Mouse (Mus musculus): ENCODE results near the gene Bicral. TPM values are rescaled to one million over a fixed set of nuclear protein-coding genes. Genes with fewer than 3 reads are reported as not detected.

The Bicral gene
- polyA plus RNA-seq, 1 experiment from 2014 or later, result 3.4 TPM

DNA sequence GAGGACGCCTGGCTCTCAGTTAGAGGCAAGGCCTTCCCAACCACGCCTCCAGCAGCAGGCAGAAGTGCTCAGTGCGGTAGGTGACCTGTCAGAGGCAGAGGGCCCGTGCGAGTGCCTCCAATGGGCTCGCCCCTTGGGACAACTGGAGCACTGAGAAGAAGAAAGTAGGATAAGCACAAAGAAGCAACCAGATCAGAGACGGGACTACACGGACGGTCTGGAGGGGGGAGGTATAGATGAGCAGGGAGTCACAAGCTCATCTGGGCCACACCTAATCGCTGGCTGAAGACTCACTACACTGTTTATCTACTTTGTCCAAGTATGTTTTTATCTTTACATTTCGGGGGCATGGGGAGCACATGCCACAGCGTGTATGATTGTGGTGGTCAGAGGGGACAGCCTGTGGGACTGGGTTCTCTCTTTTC, 40.5 kb downstream of the Bicral start:
- Histone ChIP-seq H3K27me3 (replicated peaks) (no peaks in the 10 kb centered on the region), H3K9ac (no peak overlapping the region), H3K9me3 (no peaks in the 10 kb centered on the region), H3K4me3 (no peak overlapping the region), H3K4me1 (peaks cover 3% of the 10 kb centered on the region; the same call in 1 of the 2 replicates), H3K27ac (replicated peaks) (no peak overlapping the region), H3K36me3 (peaks cover 85% of the 10 kb centered on the region), H3K4me2 (peak overlapping the region; percentile 9; the same call in 1 of the 2 replicates)
- 80% methylated on average over 12 of the region's 12 CpGs for WGBS
- ATAC-seq (ENCODE audit: extremely low read depth, insufficient number of reproducible peaks, low FRiP score, low TSS enrichment), result no peak

DNA sequence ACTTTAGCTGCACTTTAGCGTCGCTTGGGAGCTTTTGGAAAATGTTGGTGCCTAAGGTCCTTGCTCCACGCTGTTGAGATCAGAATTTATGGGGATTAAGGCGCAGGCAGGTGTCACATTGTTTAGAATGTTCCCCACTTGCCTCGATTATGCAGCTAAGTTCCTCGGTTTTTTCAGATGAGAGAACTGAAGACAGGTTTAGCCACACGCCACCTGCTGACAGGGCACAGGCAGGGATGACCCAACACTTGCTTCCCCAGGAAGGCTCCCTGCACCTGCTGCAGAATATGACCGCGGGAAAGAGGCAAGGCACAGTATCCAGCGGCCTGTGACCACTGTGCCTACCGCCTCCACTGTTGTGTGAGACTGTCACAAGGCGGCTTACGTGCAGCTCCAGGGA, 42.0 kb downstream of the Bicral start:
- peaks cover 3% of the 10 kb centered on the region; the same call in 1 of the 2 replicates for H3K4me1 ChIP-seq
- no peaks in the 10 kb centered on the region for H3K9me3 ChIP-seq
- no peak overlapping the region for H3K4me2 ChIP-seq
- H3K9ac ChIP-seq, result no peak overlapping the region
- peaks cover 86% of the 10 kb centered on the region for H3K36me3 ChIP-seq
- H3K27ac ChIP-seq (replicated peaks), result no peak overlapping the region
- WGBS, result 76% methylated on average over 13 of the region's 13 CpGs
- H3K27me3 ChIP-seq (replicated peaks), result no peaks in the 10 kb centered on the region
- H3K4me3 ChIP-seq, result no peak overlapping the region
- ATAC-seq (ENCODE audit: extremely low read depth, insufficient number of reproducible peaks, low FRiP score, low TSS enrichment), result no peak

DNA sequence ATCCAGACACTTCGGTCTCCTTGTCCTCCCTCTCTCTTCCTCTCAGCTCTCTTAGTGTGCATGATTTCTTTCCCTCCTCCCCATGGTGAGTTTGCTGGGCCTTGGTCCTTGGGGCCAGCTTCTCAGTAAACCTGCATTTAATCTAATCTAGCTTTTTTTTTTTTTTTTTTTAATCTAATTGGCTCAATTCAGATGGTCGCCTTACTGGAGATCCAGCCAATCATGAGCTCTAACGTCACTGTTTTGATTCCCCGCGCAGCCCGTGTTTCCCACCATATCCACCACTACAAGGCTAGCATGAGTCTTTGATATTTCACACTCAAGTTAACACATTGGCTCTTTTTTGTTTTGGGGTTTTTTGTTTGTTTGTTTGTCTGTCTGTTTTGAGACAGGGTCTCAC, 43.8 kb downstream of the Bicral start:
- WGBS, result 88% methylated on average over 6 of the region's 6 CpGs
- Histone ChIP-seq H3K9ac (no peak overlapping the region), H3K27ac (replicated peaks) (no peak overlapping the region), H3K4me2 (no peak overlapping the region), H3K27me3 (replicated peaks) (no peaks in the 10 kb centered on the region), H3K9me3 (no peaks in the 10 kb centered on the region), H3K4me3 (no peak overlapping the region), H3K36me3 (peaks cover 83% of the 10 kb centered on the region), H3K4me1 (peaks cover 4% of the 10 kb centered on the region; the same call in 1 of the 2 replicates)
- no peak for ATAC-seq (ENCODE audit: extremely low read depth, insufficient number of reproducible peaks, low FRiP score, low TSS enrichment)

DNA sequence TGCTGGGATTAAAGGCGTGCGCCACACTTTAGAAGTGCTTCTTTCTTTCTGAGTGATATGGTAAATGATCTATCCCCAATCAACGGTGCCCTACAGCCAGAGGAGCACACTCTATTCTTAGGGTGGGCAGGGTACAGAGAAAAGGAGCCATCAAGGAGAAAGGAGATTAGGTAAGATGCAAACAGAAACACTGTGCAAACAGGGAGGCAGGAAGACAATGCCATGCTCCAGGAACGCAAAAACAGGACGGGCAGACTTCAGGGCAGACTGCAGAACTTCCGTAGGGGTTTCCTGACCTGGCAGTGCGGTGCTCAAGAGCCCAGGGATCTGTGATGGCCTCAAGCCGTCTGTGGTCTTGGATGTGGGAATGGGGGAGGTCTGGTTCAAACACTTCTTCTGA, 44.6 kb downstream of the Bicral start:
- no peak overlapping the region for H3K4me3 ChIP-seq
- no peak overlapping the region for H3K4me2 ChIP-seq
- 78% methylated on average over 8 of the region's 8 CpGs for WGBS
- peaks cover 8% of the 10 kb centered on the region; the same call in 1 of the 2 replicates for H3K4me1 ChIP-seq
- no peaks in the 10 kb centered on the region for H3K27me3 ChIP-seq (replicated peaks)
- no peaks in the 10 kb centered on the region for H3K9me3 ChIP-seq
- H3K27ac ChIP-seq (replicated peaks), result no peak overlapping the region
- no peak overlapping the region for H3K9ac ChIP-seq
- peaks cover 85% of the 10 kb centered on the region for H3K36me3 ChIP-seq
- ATAC-seq (ENCODE audit: extremely low read depth, insufficient number of reproducible peaks, low FRiP score, low TSS enrichment), result no peak

DNA sequence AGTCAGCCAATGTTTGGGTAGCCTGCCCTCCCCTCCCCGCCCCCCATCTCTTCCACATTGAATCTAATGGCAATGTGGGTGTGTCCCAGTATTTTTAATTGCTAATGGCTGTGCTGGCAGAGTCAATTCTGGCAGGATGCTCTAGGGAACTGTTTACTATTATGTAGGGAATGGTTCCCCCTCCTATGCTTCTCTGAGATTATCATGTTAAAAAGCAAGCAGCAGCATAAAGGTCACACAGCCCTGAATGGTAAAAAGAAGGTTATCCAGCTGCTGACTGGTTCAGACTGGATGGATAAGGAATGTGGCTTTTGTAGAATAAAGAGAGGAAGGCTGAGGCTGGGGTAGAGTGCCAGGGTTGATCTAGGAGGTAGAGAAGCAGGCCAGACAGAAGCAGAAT, 45.8 kb downstream of the Bicral start:
- no peak overlapping the region for H3K9ac ChIP-seq
- H3K4me2 ChIP-seq, result no peak overlapping the region
- no peak for ATAC-seq (ENCODE audit: extremely low read depth, insufficient number of reproducible peaks, low FRiP score, low TSS enrichment)
- no peak overlapping the region for H3K4me3 ChIP-seq
- no peak overlapping the region for H3K27ac ChIP-seq (replicated peaks)
- H3K4me1 ChIP-seq, result peaks cover 8% of the 10 kb centered on the region; the same call in 1 of the 2 replicates
- WGBS, result 94% methylated on average over 1 of the region's 1 CpGs
- no peaks in the 10 kb centered on the region for H3K27me3 ChIP-seq (replicated peaks)
- peaks cover 84% of the 10 kb centered on the region for H3K36me3 ChIP-seq
- no peaks in the 10 kb centered on the region for H3K9me3 ChIP-seq

DNA sequence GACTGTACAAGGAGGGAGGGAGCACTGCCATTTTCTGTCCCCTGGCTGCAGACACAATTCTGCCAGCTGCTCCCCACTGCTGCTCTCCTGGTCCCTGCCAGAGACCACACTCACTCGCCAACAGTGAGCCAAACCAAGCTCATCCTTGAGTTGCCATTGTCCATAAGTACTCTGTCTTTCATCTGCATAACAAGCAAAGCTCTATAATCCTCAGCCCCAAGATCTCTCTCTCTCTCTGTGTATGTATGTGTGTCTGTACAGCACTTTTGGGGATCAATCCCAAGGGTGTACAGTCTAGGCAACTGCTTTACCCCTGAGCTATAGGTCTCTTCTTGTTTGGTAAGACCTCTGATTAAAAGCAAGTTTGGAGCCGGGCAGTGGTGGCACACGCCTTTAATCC, 47.6 kb downstream of the Bicral start:
- H3K27me3 ChIP-seq (replicated peaks), result no peaks in the 10 kb centered on the region
- no peak overlapping the region for H3K4me2 ChIP-seq
- H3K9ac ChIP-seq, result no peak overlapping the region
- peaks cover 90% of the 10 kb centered on the region for H3K36me3 ChIP-seq
- ATAC-seq (ENCODE audit: extremely low read depth, insufficient number of reproducible peaks, low FRiP score, low TSS enrichment), result no peak
- WGBS, result 85% methylated on average over 3 of the region's 3 CpGs
- no peak overlapping the region for H3K27ac ChIP-seq (replicated peaks)
- H3K9me3 ChIP-seq, result no peaks in the 10 kb centered on the region
- peaks cover 8% of the 10 kb centered on the region; the same call in 1 of the 2 replicates for H3K4me1 ChIP-seq
- H3K4me3 ChIP-seq, result no peak overlapping the region

DNA sequence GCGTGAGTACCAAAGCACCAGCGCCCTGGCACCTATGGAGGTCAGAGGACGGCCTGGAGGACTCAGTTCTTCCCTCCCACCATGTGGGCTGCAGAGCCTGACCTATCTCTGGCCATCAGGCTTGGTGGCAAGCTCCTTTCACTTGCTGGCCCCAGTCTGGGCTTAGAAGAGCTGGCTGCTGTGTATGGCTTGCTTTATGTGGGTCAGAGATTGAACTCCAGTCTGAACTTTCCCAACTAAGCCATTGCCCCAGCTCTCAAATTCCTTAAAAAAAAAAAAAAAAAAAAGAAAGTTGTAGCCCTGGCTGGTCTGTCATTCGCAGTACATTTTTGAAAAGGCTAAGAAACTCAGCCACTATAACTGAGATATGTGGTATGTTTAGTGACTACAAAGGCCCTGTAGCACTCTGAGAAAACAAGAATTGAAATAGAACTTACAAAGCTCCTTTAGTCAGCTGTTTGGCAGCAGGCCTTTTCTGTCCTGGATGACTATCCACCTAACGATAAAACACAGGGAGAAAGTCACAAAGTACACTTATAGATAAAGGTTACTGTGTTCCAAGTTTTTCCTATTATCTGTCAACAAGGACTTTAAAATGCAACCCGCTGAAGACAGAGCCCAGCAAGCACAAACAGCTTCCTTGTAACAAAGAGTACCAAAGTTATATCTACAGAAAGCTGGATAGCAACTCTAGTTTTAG, 49.0 kb downstream of the Bicral start:
- WGBS, result 68% methylated on average over 6 of the region's 6 CpGs
- Histone ChIP-seq H3K36me3 (peaks cover 92% of the 10 kb centered on the region), H3K4me2 (no peak overlapping the region), H3K27me3 (replicated peaks) (no peaks in the 10 kb centered on the region), H3K4me1 (peaks cover 8% of the 10 kb centered on the region; the same call in 1 of the 2 replicates), H3K9ac (no peak overlapping the region), H3K9me3 (no peaks in the 10 kb centered on the region), H3K27ac (replicated peaks) (peak overlapping the region; percentile 65), H3K4me3 (no peak overlapping the region)
- ATAC-seq (ENCODE audit: extremely low read depth, insufficient number of reproducible peaks, low FRiP score, low TSS enrichment), result no peak

DNA sequence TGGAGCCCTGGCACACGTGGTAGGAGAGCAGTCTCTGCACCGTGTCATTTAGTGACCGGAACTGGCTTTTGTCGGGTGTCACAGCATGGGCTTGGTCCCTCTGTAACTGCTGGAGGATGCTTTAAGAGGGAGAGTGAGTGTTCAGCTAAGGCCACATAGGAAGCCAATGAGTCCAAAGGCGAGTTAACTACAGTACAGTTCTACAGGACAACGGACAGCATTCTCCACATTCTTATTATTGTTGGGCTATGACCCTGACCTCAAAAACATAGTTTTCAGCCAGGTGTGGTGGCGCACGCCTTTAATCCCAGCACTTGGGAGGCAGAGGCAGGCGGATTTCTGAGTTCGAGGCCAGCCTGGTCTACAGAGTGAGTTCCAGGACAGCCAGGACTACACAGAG, 49.9 kb downstream of the Bicral start:
- H3K4me2 ChIP-seq, result no peak overlapping the region
- H3K4me1 ChIP-seq, result peaks cover 8% of the 10 kb centered on the region; the same call in 1 of the 2 replicates
- H3K27me3 ChIP-seq (replicated peaks), result no peaks in the 10 kb centered on the region
- 83% methylated on average over 10 of the region's 10 CpGs for WGBS
- no peak overlapping the region for H3K27ac ChIP-seq (replicated peaks)
- H3K36me3 ChIP-seq, result peaks cover 91% of the 10 kb centered on the region
- ATAC-seq (ENCODE audit: extremely low read depth, insufficient number of reproducible peaks, low FRiP score, low TSS enrichment), result no peak
- no peak overlapping the region for H3K9ac ChIP-seq
- H3K9me3 ChIP-seq, result no peaks in the 10 kb centered on the region
- no peak overlapping the region for H3K4me3 ChIP-seq

DNA sequence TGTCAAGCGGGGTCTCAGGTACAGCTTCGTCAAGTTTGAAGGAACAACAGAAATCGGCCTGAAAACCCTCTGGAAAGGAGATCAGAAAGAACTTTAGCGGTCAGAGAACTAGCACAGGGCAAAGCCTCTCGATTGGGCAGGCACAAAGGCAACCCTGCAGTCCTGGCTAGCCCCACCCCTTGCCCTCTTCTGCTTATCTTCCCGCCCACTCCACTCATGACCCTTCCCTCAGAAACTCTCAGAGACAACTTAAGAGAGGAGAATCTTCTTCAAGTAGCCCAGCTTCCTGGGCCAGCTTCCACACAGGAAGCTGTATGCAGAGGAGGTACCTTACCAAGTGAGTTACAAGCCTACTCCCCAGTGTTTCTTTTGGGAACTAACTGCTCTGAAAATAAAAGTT, 56.5 kb downstream of the Bicral start:
- no peak overlapping the region for H3K4me2 ChIP-seq
- H3K27ac ChIP-seq (replicated peaks), result no peak overlapping the region
- H3K4me1 ChIP-seq, result peaks cover under 1% of the 10 kb centered on the region; the same call in 1 of the 2 replicates
- no peaks in the 10 kb centered on the region for H3K9me3 ChIP-seq
- 78% methylated on average over 6 of the region's 6 CpGs for WGBS
- ATAC-seq (ENCODE audit: extremely low read depth, insufficient number of reproducible peaks, low FRiP score, low TSS enrichment), result no peak
- no peak overlapping the region for H3K4me3 ChIP-seq
- peaks cover 77% of the 10 kb centered on the region for H3K36me3 ChIP-seq
- no peak overlapping the region for H3K9ac ChIP-seq
- no peaks in the 10 kb centered on the region for H3K27me3 ChIP-seq (replicated peaks)

DNA sequence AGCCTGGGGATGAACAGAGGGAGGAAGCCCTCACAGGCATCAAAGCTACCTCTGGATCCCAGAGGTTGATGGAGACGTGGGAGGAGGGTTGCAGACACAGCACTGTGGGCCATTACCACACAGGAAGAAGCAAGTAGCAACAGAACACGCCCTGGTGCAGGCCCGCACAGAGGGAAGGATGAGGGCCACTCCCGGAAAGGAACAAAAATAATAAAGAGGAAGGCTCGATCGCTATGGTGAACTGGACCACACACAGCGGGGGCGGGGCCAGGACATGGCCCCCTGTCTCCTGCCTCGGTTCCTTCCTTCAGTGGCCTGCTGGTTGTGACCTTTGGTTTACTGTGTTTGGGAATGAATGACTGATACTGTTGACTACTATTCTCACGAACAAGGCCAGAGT, 58.6 kb downstream of the Bicral start:
- Histone ChIP-seq H3K27ac (replicated peaks) (no peak overlapping the region), H3K4me2 (no peak overlapping the region), H3K4me1 (peaks cover 5% of the 10 kb centered on the region; the same call in 1 of the 2 replicates), H3K9ac (no peak overlapping the region), H3K9me3 (no peaks in the 10 kb centered on the region), H3K4me3 (no peak overlapping the region), H3K36me3 (peaks cover 56% of the 10 kb centered on the region), H3K27me3 (replicated peaks) (no peaks in the 10 kb centered on the region)
- no peak for ATAC-seq (ENCODE audit: extremely low read depth, insufficient number of reproducible peaks, low FRiP score, low TSS enrichment)
- WGBS, result 83% methylated on average over 10 of the region's 10 CpGs

DNA sequence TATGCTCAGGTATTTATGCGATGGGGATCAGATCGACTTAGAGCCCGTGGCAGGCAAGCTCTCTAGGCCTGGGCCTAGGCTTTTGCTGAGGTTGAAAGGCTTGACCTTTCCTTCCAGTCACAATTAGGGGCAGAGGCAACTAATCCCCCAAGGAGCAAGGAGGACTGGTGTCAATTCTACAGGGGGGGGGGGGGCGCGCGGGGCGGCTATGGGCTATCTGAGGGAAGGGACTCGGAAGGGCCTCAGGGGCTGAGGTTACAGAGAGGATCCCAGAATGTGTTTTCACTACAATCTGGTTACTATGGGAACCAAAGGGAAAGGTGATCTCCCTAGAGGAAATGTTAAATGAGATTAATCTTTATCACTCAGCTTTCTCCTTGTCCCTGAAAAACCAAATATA, 60.9 kb downstream of the Bicral start:
- no peaks in the 10 kb centered on the region for H3K9me3 ChIP-seq
- no peak overlapping the region for H3K4me3 ChIP-seq
- H3K27me3 ChIP-seq (replicated peaks), result no peaks in the 10 kb centered on the region
- peaks cover 38% of the 10 kb centered on the region for H3K36me3 ChIP-seq
- H3K9ac ChIP-seq, result no peak overlapping the region
- H3K4me2 ChIP-seq, result no peak overlapping the region
- H3K27ac ChIP-seq (replicated peaks), result no peak overlapping the region
- peaks cover 5% of the 10 kb centered on the region; the same call in 1 of the 2 replicates for H3K4me1 ChIP-seq
- WGBS, result 49% methylated on average over 8 of the region's 8 CpGs
- no peak for ATAC-seq (ENCODE audit: extremely low read depth, insufficient number of reproducible peaks, low FRiP score, low TSS enrichment)

DNA sequence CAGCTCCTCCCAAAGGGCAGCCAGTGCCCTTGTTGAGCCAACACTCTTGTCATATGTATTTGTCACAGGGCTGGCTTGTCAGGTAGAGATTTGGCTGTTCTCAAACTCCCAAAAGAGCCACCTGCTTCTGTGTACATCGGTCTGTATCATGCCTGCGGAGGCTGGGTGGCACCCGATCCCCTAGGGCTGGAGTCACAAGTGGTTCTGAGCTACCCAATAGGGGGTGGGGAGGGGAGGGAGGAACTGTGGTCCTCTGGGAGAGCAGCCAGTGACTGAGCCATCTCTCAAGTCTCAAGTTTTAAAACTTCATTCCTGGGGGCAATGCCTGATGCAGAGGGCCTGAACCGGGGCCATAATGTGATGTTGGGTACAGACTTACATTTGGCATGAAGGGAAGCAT, 61.5 kb downstream of the Bicral start:
- WGBS, result 88% methylated on average over 4 of the region's 4 CpGs

More for the DNA sequence above, 61.5 kb downstream of the Bicral start:
- Histone ChIP-seq H3K9me3 (peaks cover 4% of the 10 kb centered on the region; the same call in 1 of the 2 replicates), H3K27me3 (replicated peaks) (no peaks in the 10 kb centered on the region), H3K4me2 (no peak overlapping the region), H3K9ac (no peak overlapping the region), H3K27ac (replicated peaks) (no peak overlapping the region), H3K36me3 (peaks cover 31% of the 10 kb centered on the region), H3K4me3 (no peak overlapping the region), H3K4me1 (peaks cover 5% of the 10 kb centered on the region; the same call in 1 of the 2 replicates)
- no peak for ATAC-seq (ENCODE audit: extremely low read depth, insufficient number of reproducible peaks, low FRiP score, low TSS enrichment)

All from heart, embryonic 13.5 days (tissue).